Mouse (Mus musculus) adipocyte (in vitro differentiated cells): Measurements from ENCODE around the gene Gramd2.

ENCODE experiments used
- DNase-seq: peaks from one replicate; pipeline ENCODE4 v3.0.0-alpha.2; 2016; ENCODE audit warnings: low spot score

Gene Gramd2

GRCm38 (mm10) chr9:59679678-59680533, at the start of gene Gramd2:
Gramd2 (plus strand) TSS chr9:59680144.
- no peak for DNase-seq

- no peak for DNase-seq
Observed at GRCm38 (mm10) chr9:59638372-59638771, 41.6 kb upstream of the Gramd2 start.

- DNase-seq: no peak
Observed at GRCm38 (mm10) chr9:59639936-59640335, 40.0 kb upstream of the Gramd2 start.

- DNase-seq: no peak
Observed at GRCm38 (mm10) chr9:59641320-59641719, 38.6 kb upstream of the Gramd2 start.

GRCm38 (mm10) chr9:59649911-59650310, 30.0 kb upstream of the Gramd2 start:
- DNase-seq: no peak

GRCm38 (mm10) chr9:59653371-59653770, 26.6 kb upstream of the Gramd2 start:
- peak; percentile 59 for DNase-seq

GRCm38 (mm10) chr9:59654450-59654983, 25.4 kb upstream of the Gramd2 start:
- no peak for DNase-seq

- peak; percentile 96 for DNase-seq
Observed at GRCm38 (mm10) chr9:59655958-59656634, 23.8 kb upstream of the Gramd2 start, which contains the start of gene Pkm. Pkm (plus strand) TSS chr9:59656368.

GRCm38 (mm10) chr9:59656635-59657617, 23.0 kb upstream of the Gramd2 start:
- peak; percentile 76 for DNase-seq

- DNase-seq: no peak
Observed at GRCm38 (mm10) chr9:59658146-59658545, 21.8 kb upstream of the Gramd2 start.

GRCm38 (mm10) chr9:59659036-59660026, 20.6 kb upstream of the Gramd2 start:
- DNase-seq: peak; percentile 87

GRCm38 (mm10) chr9:59660421-59660820, 19.5 kb upstream of the Gramd2 start:
- peak; percentile 50 for DNase-seq

GRCm38 (mm10) chr9:59661298-59661975, 18.5 kb upstream of the Gramd2 start:
- no peak for DNase-seq

- DNase-seq: peak; percentile 58
Observed at GRCm38 (mm10) chr9:59663226-59663625, 16.7 kb upstream of the Gramd2 start.

GRCm38 (mm10) chr9:59663957-59664356, 16.0 kb upstream of the Gramd2 start:
- DNase-seq: no peak

- DNase-seq: peak; percentile 70
Observed at GRCm38 (mm10) chr9:59664664-59665256, 15.2 kb upstream of the Gramd2 start.

- DNase-seq: no peak
Observed at GRCm38 (mm10) chr9:59666016-59666415, 13.9 kb upstream of the Gramd2 start.

- no peak for DNase-seq
Observed at GRCm38 (mm10) chr9:59666813-59667212, 13.1 kb upstream of the Gramd2 start.

GRCm38 (mm10) chr9:59667250-59667649, 12.7 kb upstream of the Gramd2 start:
- peak; percentile 75 for DNase-seq
